Mouse (Mus musculus): ENCODE results near the gene H2-Ob.

DNA sequence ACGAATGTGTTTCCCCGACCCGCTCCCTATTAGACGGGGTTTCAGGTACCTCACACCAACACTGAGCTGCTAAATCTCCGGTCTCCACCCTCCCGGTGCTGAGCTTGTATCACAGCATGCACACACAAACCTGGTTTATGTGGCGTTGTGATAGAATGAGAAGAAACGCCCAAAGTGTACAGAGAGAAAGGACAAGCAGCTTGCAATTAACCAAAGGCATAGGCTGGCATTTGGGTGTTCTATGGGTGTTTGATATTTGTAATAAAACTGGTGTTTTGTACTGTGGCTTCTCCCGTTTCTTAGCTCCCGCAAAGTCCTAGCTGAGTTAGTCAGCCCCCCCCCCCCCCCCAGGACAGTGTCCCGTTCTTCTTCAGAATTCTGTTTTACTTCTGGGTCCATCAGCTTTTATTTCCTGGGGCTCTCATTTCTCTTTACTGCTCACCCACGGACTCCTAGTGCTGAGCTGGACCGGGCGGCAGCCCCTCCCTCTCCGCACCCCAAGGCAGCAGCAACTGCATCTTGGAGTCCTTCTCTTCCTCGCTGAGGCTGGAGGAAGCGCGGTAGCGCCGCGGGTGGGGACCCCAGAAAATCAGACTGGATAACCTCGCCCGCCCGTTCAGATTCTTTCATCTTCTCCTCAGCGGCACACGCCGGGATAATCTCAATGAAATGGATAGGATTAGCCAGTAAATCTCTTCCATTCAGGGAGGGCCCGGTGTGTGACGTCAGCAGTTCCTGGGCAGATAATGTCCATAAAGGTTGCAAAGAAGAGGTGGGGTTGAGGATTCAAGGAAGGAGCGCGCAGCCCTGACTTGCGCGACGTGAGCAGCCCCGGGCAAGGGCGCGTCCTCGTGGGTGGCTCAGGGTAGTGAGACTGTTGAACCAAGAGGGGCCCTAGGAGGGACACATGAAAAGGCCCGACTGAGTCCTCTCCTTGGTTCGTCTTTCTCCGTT lies 41.5 kb upstream of the H2-Ob start, which contains the start of gene Psmb8:
- TF ChIP-seq CTCF (IDR thresholded peaks at IDR 0.05; ENCODE audit: insufficient read depth, low read depth, low read length) (no peak), POLR2A (IDR thresholded peaks at IDR 0.05; ENCODE audit: insufficient read depth, low read depth, low read length) (no peak)

Data from olfactory bulb, adult 2 months (tissue).